Mouse (Mus musculus) cerebellum, postnatal 25 days (tissue): ENCODE results near the gene Osgin1.

Experiments used
- DNase-seq, 2 experiments: peaks; one replicate each; pipeline ENCODE4 v3.0.0; 2021; ENCODE audit warnings: mixed read lengths in 2 of 2

Osgin1 gene

DNA sequence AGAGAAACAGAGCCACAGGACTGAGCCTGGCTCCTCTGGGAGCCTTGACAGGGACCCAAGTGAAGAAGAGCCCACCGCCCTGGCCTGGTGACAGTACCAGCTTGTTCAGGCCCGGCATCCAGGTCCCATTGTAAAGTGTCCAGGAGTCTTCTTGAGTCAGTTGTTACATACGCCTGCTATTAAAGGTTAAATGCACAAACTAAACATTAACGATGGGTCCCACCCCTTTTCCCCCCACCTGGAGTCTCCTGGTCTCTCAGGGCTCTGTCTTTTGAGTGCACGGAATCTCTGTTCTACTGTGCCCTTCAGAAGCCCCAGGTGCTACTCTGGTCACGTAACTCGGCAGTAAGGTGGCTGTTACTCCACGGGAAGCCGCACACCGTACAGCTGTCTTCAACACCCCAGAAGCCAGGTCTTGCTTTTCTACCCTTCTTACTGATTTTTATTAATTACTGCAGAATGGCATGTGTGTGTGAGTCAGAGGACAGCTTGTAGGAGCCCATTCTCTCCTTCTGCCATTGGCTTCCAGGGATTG, 9.7 kb upstream of the Osgin1 start:
- no peak for DNase-seq

DNA sequence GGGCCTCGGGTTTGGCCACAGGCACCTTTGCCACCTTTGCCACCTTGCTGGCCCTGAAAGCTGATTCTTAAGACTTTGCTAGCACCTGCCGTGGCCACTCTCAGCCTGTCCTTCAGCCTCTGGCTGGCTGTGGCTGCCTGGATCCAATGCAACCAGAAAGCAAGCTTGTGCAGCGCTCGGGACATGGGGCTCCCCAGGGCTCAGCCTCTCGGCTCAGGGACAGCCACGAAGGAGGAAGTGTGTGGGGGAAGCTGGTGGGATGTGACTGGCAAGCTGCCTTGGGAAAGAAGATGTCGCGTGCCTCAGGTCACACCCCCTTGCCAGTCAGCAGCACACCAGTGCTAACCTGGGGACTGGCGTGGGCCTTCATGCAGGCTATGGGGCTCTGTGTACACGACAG, 9.2 kb upstream of the Osgin1 start:
- DNase-seq, result no peak

DNA sequence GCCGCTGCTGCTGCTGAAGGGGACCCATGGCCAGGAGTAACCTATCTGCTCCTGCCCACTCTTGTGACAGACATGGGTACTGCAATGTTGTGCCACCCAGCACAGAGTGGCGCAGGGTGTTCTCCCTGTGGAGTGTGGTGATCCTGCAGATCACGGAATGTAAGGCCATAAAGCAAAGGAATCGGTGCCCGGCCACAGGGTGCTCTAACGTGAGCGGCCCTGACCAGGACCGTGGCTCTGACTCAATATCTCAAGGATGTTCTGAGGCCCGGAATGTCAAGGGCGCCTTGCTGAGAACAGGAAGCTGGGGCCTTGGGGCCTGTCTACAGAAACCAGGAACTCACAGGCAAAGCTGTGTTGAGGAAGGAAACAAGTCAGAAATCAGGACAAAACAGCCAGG, 8.4 kb upstream of the Osgin1 start:
- no peak for DNase-seq

- DNase-seq, result no peak
Measured at GRCm38 (mm10) chr8:119426069-119426735, 7.7 kb upstream of the Osgin1 start.

DNA sequence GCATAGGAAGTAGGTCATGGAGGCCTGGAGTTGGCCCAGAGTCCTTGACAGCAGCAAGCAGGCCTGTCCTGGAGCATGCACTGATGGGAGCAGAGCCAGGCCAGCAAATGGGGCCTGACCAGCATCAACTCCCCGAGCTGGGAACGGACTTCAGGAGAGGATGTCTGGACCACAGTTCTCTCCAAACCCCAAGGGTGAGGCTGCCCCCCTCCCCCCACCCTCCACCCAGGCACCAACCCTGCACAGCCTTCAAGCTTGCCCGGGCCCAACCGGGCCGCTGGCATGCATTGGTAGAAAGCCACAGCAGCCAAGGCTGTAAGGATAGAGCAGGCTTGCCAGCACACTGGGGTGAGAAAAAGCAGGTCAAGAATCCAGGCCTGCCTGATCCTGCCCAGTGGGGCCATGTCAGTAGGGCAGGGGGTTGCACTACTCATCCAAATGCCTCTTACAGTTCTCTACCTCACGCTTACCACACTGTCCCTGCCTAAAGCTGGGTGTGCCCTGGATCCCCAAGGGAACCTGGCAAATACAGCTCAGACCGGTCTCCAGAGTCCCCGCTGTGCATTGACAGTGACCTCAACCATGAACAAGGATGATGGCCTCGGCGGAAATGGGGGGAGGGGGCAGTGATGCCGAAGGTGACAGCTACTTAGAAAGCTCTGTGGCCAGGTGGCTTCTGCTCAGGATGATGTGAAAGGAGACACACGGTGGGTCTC, 6.1 kb upstream of the Osgin1 start:
- peak; percentile 60 to 70 for DNase-seq

DNA sequence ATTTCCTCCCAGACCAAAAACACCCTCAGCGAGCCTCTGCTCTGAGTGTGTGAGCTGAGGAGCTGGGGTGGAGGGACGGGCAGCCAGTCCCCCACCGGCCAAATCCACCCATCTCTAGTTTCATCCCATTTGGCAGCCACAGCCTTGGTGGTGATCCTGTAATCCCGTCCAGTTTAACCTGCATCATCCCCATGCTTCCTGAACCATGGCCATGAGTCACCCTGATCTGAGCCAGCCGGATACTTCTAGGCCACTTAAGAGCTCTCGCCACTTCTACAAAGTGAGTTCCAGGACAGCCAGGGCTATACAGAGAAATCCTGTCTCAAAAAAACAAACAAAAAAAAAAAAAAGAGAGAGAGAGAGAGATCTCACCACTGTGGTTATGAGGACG, 5.6 kb upstream of the Osgin1 start:
- DNase-seq, result no peak

GRCm38 (mm10) chr8:119428766-119429327, 5.1 kb upstream of the Osgin1 start:
- DNase-seq, result no peak

- no peak for DNase-seq
Measured at GRCm38 (mm10) chr8:119429552-119429951, 4.4 kb upstream of the Osgin1 start.

DNA sequence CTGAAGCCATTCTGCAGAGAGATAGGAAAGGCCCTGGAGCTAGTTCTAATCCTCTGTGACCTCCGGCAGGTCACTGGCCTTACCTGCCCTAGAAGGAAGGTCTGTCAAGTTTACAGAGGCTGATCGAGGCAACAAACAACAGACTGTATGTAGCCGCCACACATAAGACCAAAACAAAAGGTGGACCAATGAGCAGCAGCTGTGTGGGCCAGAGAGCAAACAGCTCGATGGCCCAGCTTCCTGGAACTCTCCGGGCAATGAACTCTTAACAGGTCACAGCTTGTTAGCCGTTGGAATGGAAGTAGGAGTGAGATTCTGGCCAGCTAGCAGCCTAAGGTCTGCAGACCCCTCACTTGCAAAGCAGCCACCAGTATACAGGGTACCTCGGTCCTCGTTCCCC, 3.7 kb upstream of the Osgin1 start:
- no peak for DNase-seq

DNA sequence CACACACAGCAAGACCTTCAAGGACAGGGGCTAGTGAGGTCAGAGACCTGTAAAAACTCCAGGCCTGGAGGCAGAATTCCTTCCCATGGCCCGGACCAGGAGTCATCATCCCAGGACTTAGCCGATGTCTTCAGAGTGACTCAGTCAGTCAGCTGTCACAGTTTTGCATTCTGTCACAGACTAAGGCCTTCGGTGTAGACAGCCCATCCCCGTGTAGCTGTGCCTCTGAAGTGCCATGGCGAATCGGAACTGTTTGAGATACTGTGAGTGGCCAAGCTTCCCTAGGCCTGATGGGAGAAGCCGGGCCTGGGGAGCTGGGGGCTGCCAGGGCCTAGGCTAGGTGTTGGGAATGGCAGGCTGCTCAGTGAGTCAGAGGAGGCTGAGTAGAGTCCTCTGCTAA, 3.2 kb upstream of the Osgin1 start:
- DNase-seq, result no peak

DNA sequence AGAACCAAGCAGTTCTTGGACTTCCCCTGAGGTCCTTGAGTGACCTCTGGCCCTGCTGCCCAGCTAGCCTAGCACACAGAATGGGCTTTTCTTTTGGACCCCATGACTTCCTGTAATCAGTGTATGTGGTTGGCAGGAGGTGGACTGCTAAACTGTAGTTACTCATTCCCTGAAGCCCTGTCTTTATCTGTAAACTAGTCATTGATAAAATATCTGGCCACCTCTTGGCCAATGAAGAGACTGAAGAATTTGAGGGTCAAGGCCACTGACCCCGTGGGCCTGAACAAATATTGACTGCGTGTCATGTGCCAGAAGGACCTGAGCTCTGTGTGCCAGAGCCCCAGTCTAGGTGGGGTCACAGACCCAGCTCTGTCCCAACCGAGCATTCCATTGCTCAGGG, 1.6 kb upstream of the Osgin1 start:
- DNase-seq, result no peak

DNA sequence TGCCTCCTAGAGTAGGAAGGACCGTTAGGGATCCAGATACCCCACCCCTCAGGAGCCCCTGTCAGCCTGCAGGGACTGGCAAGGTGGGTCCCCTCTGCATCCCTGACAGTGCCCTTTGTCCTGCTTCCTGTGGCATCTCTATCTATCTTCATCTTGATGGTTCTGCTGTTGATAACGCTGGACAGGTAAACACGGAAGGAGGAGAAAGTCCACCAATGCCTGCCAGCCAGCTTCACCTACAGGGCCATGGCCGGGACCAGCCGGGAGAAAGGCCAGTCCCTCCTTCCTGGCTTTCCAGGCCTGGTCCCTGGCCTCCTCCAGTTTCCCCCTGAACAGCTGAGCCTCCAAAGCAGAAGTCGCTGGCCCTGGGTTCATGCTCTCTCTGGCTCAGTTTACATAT, 645 bp downstream of the Osgin1 start:
- no peak for DNase-seq

GRCm38 (mm10) chr8:119435527-119435926, 1.6 kb downstream of the Osgin1 start:
- DNase-seq, result no peak

DNA sequence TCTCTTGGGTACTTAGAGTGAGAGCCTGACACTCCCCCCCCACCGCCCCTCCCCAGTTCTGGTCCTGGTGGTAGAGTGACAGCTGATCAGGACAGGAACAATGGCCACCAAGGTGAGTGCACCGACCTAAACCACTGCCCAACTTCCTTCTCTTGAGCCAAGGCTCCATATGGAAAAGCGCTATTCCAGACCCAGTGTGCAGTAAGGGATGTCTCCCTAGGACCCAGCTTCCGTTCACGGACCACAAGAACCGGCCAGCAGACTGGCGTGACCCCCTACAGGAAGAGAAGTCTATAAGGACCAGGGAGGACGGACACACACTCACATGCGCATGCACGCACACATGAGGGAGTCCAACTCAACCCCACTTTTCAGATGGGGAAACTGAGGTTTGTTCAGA, 2.4 kb downstream of the Osgin1 start:
- no peak for DNase-seq

DNA sequence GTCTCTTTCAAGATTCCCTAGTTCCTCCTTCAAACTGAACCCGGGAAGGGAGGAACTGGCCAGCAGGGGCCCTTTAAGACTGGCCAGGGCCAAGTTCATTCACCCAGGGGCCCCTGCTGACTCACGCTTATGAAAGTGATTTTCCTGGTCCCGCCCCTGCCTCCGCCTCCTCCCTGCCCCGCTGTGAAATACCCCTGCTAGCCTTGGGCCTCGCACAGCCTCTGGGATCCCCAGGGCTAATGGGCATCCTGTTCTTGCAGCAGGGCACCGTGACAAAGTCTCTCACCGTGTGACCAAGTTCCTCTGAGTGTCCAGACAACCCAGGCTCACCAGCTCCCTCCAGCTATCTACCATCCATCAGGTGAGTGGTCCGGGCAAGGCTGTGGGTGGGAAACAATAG, 3.0 kb downstream of the Osgin1 start:
- no peak for DNase-seq

GRCm38 (mm10) chr8:119437506-119437905, 3.6 kb downstream of the Osgin1 start:
- DNase-seq, result peak in 1 of 2 experiments; percentile 48

DNA sequence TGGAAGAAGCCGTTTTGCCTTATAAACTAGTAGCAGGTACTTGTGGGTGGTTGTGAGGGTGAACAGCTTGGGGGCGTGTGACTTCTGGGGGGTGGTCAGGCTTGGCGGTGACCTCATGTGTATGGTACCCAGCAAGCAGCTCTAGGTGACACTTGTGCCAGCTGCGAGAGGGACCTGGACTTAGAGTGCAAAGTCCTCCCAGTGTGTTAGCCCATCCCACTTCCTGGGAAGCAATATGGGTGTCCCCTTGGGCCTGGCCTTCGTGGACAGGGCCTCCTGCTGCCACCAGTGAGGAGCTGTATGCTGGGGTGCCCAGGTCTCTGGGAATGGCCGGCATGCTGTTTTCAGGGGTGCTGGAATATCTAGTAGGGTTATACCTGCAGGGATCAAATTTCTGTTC, 5.0 kb downstream of the Osgin1 start:
- DNase-seq, result no peak

DNA sequence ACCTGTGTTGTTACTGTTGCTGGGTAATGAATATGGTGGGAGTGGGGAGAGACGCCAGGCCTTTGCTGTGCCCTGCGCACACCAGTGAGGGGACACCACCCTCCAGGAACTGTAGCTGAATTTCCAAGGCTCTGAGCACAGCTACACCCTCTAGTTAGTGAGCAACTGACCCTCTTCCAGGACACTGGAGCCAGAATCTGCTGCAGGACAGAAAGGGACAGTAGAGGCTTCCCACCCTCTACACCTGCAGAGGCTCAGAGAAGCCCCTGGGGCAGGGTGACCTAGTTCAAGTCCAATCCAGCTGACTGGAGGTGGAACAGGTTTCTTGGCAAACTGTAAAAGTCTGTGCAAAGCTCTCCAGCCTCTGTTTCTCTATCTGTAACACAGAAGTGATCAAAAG, 5.5 kb downstream of the Osgin1 start:
- no peak for DNase-seq

- DNase-seq, result no peak
Measured at GRCm38 (mm10) chr8:119439893-119440249, 5.9 kb downstream of the Osgin1 start.

DNA sequence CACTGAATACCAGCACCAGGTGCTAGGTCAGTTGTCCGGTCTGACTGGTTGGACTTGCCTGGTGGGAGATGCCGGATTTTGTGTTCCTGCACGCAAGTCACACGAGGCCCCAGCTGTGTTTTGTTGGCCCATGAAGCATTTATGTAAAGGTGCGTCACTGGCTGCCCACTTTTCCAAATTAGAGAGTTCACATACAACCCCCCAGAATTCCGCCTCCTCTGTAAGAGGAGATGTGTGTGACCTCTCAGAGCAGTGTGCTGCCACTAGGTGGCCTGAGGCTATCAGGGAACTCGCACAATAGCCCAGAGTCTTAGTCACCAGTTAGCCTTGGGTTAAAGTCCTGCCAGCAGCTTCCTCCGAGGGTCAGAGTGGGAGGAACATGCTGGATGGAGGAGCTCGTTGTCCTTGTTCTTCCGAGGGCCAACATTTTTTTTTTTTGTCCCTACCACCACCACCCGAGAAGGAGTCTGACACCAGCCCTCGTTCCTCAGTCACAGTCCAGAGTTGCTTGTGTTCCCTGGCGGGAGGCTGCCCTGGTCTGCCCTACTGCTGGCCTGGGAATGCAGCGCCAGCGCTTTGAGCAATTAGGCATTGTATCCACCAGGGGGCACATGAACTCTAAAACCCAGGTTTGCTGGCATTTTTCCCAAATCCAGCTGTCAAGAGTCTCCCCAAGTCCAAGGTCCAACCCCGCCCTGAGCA, 6.5 kb downstream of the Osgin1 start:
- peak; percentile 61 to 67 for DNase-seq

DNA sequence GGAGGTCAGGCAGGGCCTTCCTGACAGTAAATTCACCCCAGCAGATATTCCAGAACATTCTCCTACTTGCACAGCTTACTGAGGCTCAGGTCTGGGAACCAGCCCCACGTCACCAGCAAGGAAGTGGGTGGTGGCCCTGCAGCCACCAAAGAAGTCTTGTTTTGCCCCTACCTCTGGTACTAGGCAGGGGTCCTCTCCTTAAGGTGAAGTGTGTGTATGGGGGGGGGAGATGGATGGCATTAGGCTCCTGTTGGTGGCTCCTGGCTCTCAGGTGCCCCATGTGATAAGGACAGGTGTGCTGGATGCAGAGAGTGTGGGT, 7.0 kb downstream of the Osgin1 start:
- no peak for DNase-seq

DNA sequence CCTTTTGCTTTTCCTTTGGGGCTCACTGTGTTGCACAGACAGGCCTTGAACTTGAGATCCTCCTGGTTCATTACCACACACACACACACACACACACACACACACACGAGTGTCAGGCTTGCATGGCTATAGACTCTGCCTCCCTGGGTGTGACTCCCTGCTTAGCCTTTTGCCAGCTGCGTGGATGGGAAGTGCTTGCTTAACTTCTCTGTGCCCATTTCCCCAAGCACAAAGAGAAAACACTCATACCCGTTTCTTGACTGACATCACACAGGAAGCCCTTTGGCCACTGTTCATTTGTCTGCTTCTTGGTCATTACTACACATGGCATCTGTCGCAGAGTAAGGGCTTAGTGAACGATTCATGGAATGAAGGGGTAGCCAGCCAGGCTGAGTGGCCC, 8.1 kb downstream of the Osgin1 start:
- DNase-seq, result no peak

GRCm38 (mm10) chr8:119442970-119443369, 9.0 kb downstream of the Osgin1 start:
- no peak for DNase-seq
